Mouse (Mus musculus): ENCODE results near the gene Fggy.

Gene Fggy

GRCm38 (mm10) chr4:95597208-95597607 lies 39.9 kb downstream of the Fggy start:
- no peak for DNase-seq

GRCm38 (mm10) chr4:95601776-95602175 lies 44.5 kb downstream of the Fggy start:
- DNase-seq, result no peak

GRCm38 (mm10) chr4:95603254-95603653 lies 45.9 kb downstream of the Fggy start:
- DNase-seq, result no peak

GRCm38 (mm10) chr4:95610663-95611062 lies 53.4 kb downstream of the Fggy start:
- no peak for DNase-seq

GRCm38 (mm10) chr4:95611390-95611789 lies 54.1 kb downstream of the Fggy start:
- no peak for DNase-seq

GRCm38 (mm10) chr4:95621046-95621445 lies 63.7 kb downstream of the Fggy start:
- DNase-seq, result no peak

- DNase-seq, result no peak
These were observed 67.4 kb downstream of the Fggy start for GRCm38 (mm10) chr4:95624696-95625095.

GRCm38 (mm10) chr4:95625651-95626050 lies 68.3 kb downstream of the Fggy start:
- no peak for DNase-seq

GRCm38 (mm10) chr4:95626186-95626585 lies 68.9 kb downstream of the Fggy start:
- no peak for DNase-seq

GRCm38 (mm10) chr4:95634903-95635302 lies 77.6 kb downstream of the Fggy start:
- DNase-seq, result no peak

- peak; percentile 61 for DNase-seq
These were observed 79.8 kb downstream of the Fggy start for GRCm38 (mm10) chr4:95636937-95637749.

- no peak for DNase-seq
These were observed 80.8 kb downstream of the Fggy start for GRCm38 (mm10) chr4:95638063-95638462.

- DNase-seq, result no peak
These were observed 83.5 kb downstream of the Fggy start for GRCm38 (mm10) chr4:95640831-95641230.

GRCm38 (mm10) chr4:95644048-95644447 lies 86.7 kb downstream of the Fggy start:
- no peak for DNase-seq

GRCm38 (mm10) chr4:95648801-95649551 lies 91.7 kb downstream of the Fggy start:
- no peak for DNase-seq

GRCm38 (mm10) chr4:95649552-95649905 lies 92.2 kb downstream of the Fggy start:
- no peak for DNase-seq

- no peak for DNase-seq
These were observed 92.7 kb downstream of the Fggy start for GRCm38 (mm10) chr4:95649980-95650379.

- no peak for DNase-seq
These were observed 94.7 kb downstream of the Fggy start for GRCm38 (mm10) chr4:95652044-95652443.

GRCm38 (mm10) chr4:95653296-95653912 lies 96.1 kb downstream of the Fggy start:
- DNase-seq, result no peak

GRCm38 (mm10) chr4:95653913-95654301 lies 96.6 kb downstream of the Fggy start:
- no peak for DNase-seq

GRCm38 (mm10) chr4:95659024-95659423 lies 101.7 kb downstream of the Fggy start:
- no peak for DNase-seq

GRCm38 (mm10) chr4:95663596-95663995 lies 106.3 kb downstream of the Fggy start:
- no peak for DNase-seq

- DNase-seq, result no peak
These were observed 107.0 kb downstream of the Fggy start for GRCm38 (mm10) chr4:95664327-95664726.
